Mouse (Mus musculus): ENCODE data around the gene Gm9970. TPM values are rescaled to one million over a fixed set of nuclear protein-coding genes. Genes with fewer than 3 reads are reported as not detected.
A peak's percentile ranks its signal among the peaks of the same experiment; 100 is the strongest.

Gene Gm9970
- polyA plus RNA-seq, 1 experiment from 2014 or later, result 0.50 TPM

DNA sequence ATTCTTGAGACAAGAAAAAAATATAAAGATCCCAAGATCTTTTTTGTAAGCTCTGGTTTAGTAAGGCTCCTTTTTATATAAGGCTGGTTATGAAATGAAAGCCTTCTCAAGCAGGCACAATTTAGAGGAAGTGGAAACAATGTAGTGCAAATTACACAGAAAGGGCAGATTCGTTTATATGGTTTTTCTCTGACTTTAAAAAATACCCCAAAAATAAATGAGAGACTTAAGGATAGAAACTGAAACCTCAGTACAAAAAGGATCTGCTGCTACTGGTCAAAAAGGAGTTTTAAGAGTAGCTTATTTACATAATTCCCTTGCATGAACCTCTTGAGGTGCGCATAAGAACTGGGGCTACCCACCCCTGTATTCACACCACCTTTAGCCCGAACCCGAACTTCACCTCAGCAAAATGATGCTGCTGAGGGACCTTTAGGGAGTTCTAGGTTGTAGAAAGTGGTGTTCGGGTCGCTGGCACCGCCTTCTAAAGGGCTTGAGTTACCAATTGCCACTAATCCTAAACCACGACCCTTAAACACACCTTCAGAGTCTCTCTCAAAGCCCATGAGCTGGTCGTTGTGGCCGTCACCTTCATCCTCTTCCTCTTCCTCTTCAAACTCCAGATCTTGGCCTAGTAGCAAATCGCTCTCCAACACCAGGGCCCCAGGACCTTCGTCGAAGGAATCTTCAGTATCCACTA lies 39.8 kb downstream of the Gm9970 start:
- peaks cover 78% of the 10 kb centered on the region for H3K36me3 ChIP-seq
- no peak for ATAC-seq (ENCODE audit: insufficient number of reproducible peaks, low FRiP score, low TSS enrichment, low read depth)
- H3K9ac ChIP-seq, result peak overlapping the region; percentile 95
- H3K4me1 ChIP-seq, result peaks cover 30% of the 10 kb centered on the region
- peak overlapping the region; percentile 92 for H3K4me3 ChIP-seq
- H3K4me2 ChIP-seq, result peak overlapping the region; percentile 72
- no peaks in the 10 kb centered on the region for H3K27me3 ChIP-seq
- peaks cover 5% of the 10 kb centered on the region; the same call in 1 of the 2 replicates for H3K9me3 ChIP-seq
- peak overlapping the region; percentile 84 for H3K27ac ChIP-seq
- WGBS, result 16% methylated on average over 13 of the region's 13 CpGs

DNA sequence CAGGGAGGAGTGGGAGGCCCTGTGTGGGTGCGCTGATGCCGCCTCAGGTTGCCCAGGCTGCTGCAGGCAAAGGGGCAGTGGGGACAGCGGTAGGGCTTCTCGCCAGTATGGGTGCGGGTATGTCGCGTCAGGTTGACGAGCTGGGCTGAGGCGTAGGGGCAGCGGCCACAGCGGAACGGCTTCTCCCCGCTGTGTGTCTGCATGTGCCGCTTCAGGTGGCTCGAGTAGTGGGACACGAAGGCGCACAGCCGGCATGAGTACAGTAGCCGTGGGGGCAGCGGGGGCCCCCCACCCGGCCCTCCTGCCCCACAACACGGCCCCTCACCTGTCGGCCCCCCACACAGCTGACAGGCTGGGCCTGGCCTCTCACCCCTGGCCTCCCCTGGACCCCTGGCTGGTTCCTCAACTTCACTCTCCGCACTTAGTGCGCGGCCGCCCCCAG lies 40.7 kb downstream of the Gm9970 start:
- H3K4me2 ChIP-seq, result no peak overlapping the region
- peak overlapping the region; percentile 92; the same call in 1 of the 2 replicates for H3K4me3 ChIP-seq
- peaks cover 5% of the 10 kb centered on the region; the same call in 1 of the 2 replicates for H3K9me3 ChIP-seq
- ATAC-seq (ENCODE audit: insufficient number of reproducible peaks, low FRiP score, low TSS enrichment, low read depth), result peak; percentile 3; the same call in 1 of the 2 replicates
- peaks cover 79% of the 10 kb centered on the region for H3K36me3 ChIP-seq
- H3K27me3 ChIP-seq, result no peaks in the 10 kb centered on the region
- H3K4me1 ChIP-seq, result peaks cover 30% of the 10 kb centered on the region
- WGBS, result 89% methylated on average over 27 of the region's 27 CpGs
- H3K27ac ChIP-seq, result no peak overlapping the region
- H3K9ac ChIP-seq, result no peak overlapping the region

DNA sequence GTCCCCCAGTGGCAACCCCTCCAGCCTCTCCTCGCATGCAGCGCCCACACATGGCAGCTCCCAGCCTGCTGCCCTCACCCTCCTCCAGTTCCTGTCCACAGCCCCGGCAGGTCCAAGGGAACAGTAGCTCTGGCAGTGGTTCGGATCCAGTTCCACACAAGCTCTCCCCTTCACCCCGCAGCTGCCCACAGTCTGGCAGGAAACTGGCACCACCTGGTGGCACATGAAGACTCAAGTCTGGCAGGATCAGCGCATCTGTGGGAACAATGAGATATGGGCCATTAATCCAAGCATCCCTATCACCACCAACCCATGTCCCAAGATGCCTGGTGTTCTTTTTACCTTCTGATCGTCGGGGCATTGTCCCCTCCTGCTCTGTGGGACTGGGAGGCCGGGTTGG lies 41.1 kb downstream of the Gm9970 start:
- 83% methylated on average over 9 of the region's 9 CpGs for WGBS

DNA sequence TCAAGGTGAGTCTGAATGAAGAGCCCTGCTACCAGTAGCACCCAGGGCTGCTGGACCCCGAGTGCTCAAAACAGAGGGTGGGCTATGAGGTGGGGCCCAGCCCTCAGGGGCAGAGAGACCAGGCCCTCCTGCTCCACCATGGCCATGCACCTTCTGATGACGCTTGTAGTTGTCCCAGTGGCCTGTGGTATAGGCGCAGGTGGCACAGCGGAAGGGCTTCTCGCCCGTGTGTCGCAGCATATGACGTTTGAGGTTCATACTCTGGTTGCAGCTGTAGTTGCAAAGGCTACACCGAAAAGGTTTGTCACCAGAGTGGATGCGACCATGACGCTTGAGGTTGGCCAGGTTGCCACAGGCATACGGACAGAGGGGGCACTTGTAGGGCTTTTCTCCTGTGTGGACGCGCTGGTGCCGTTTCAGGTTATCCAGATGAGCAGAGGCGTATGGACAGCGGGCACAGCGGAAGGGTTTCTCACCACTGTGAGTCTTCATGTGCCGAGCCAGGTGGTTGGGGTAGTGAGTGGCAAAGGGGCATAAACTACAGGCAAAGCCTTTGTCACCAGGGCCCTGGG lies 41.6 kb downstream of the Gm9970 start:
- H3K9ac ChIP-seq, result no peak overlapping the region
- 90% methylated on average over 19 of the region's 19 CpGs for WGBS
- peaks cover 79% of the 10 kb centered on the region for H3K36me3 ChIP-seq
- no peak for ATAC-seq (ENCODE audit: insufficient number of reproducible peaks, low FRiP score, low TSS enrichment, low read depth)
- peaks cover 36% of the 10 kb centered on the region for H3K4me1 ChIP-seq
- peaks cover 5% of the 10 kb centered on the region; the same call in 1 of the 2 replicates for H3K9me3 ChIP-seq
- no peaks in the 10 kb centered on the region for H3K27me3 ChIP-seq
- no peak overlapping the region for H3K4me3 ChIP-seq
- no peak overlapping the region for H3K4me2 ChIP-seq
- H3K27ac ChIP-seq, result no peak overlapping the region

More for the DNA sequence above, 41.1 kb downstream of the Gm9970 start:
- H3K27me3 ChIP-seq, result no peaks in the 10 kb centered on the region
- H3K27ac ChIP-seq, result no peak overlapping the region
- no peak for ATAC-seq (ENCODE audit: insufficient number of reproducible peaks, low FRiP score, low TSS enrichment, low read depth)
- peaks cover 5% of the 10 kb centered on the region; the same call in 1 of the 2 replicates for H3K9me3 ChIP-seq
- H3K4me3 ChIP-seq, result no peak overlapping the region
- no peak overlapping the region for H3K4me2 ChIP-seq
- peaks cover 79% of the 10 kb centered on the region for H3K36me3 ChIP-seq
- no peak overlapping the region for H3K9ac ChIP-seq
- peaks cover 33% of the 10 kb centered on the region for H3K4me1 ChIP-seq

DNA sequence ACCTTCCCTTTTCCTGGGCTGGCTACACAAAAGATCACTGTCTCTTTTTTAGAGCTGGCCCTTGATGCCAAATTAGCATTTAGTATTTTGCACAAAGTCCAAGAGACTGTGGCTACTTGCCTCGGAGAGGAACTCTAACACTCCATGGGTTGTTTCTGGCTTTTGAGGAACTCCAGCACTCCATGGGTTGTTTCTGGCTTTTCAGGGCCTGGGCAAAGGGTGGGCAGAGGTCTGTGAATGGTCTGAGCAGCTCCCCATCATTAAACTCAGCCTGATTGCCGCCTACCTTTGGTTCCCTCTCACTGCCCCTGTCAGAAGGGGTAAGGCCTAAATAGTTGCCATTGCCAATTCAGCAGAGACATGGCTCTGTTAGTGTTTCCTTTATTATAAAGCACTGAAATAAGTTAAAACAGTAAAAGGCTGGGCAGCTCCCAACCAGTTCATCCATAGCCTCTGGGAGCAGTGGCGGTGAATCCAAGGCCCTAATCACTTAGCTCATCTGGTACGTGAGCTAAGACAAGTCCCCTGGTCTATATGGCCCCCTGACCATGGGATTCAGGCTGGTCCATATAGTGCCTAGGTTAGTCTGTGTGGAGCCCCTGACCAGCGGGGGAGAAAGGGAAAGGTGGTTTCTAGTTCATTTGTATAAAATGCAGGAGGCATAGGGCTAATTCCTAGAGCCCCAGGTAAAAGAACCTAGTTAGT lies 42.3 kb downstream of the Gm9970 start:
- no peak for ATAC-seq (ENCODE audit: insufficient number of reproducible peaks, low FRiP score, low TSS enrichment, low read depth)
- Histone ChIP-seq H3K36me3 (peaks cover 73% of the 10 kb centered on the region), H3K9me3 (peaks cover 5% of the 10 kb centered on the region; the same call in 1 of the 2 replicates), H3K27ac (no peak overlapping the region), H3K27me3 (no peaks in the 10 kb centered on the region), H3K4me3 (no peak overlapping the region), H3K9ac (no peak overlapping the region), H3K4me2 (no peak overlapping the region), H3K4me1 (peaks cover 42% of the 10 kb centered on the region)
- WGBS, result 85% methylated on average over 5 of the region's 5 CpGs

DNA sequence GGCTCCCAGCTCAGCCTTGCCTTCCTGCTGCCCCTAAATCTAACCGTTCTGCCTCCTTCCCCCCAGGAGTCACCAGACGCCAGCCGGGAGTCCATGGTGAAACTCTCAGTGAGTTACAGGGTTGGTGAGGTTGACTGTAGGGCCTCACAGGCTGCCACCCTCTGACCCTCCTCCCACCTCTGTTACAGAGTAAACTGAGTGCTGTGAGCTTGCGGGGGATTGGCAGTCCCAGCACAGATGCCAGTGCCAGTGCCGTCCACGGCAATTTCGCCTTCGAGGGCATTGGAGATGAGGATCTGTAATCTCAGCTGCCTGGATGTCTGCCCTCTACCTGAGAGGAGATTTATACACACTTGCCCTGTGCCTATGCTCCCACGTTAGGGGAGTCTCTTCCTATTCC lies 42.9 kb downstream of the Gm9970 start:
- Histone ChIP-seq H3K4me3 (no peak overlapping the region), H3K9me3 (peaks cover 5% of the 10 kb centered on the region; the same call in 1 of the 2 replicates), H3K4me2 (no peak overlapping the region), H3K27ac (no peak overlapping the region), H3K27me3 (no peaks in the 10 kb centered on the region), H3K4me1 (peaks cover 42% of the 10 kb centered on the region), H3K9ac (no peak overlapping the region), H3K36me3 (peaks cover 67% of the 10 kb centered on the region)
- 78% methylated on average over 9 of the region's 9 CpGs for WGBS
- no peak for ATAC-seq (ENCODE audit: insufficient number of reproducible peaks, low FRiP score, low TSS enrichment, low read depth)

DNA sequence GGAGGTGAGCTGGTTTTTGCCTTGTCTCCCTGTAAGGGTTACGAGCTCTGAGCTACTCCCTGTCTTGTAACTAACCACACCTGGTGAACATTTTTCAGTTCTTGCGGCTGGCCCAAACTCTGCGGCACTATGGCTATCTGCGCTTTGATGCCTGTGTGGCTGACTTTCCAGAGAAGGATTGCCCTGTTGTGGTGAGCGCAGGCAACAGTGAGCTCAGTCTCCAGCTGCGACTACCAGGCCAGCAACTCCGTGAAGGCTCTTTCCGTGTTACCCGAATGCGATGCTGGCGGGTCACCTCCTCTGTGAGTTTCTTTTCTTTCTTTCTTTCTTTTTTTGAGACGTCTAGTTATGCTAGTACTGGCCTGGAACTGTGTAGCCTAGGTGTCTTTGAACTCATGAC lies 44.0 kb downstream of the Gm9970 start:
- no peak for ATAC-seq (ENCODE audit: insufficient number of reproducible peaks, low FRiP score, low TSS enrichment, low read depth)
- 92% methylated on average over 12 of the region's 12 CpGs for WGBS

DNA sequence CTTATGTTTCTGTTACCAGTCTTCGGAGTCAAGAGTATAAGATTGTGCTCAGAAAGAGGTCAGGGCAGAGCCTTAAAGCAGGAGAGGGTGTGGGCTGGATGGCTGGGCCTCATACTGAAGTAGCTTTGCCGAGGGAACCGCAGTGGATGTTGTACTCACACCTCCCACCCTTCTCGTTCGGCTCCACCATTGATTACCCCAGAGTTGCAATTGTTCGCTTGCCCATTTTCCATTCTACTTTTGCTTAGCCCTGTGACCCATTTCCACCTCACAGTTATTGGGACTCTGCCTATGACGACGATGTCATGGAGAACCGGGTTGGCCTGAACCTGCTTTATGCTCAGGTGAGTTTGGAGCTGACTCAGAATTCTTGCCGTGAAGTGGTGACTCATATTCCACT lies 44.8 kb downstream of the Gm9970 start:
- Histone ChIP-seq H3K36me3 (peaks cover 64% of the 10 kb centered on the region), H3K27ac (no peak overlapping the region), H3K4me1 (peaks cover 35% of the 10 kb centered on the region), H3K4me2 (no peak overlapping the region), H3K9me3 (peaks cover 5% of the 10 kb centered on the region; the same call in 1 of the 2 replicates), H3K27me3 (no peaks in the 10 kb centered on the region), H3K9ac (no peak overlapping the region), H3K4me3 (no peak overlapping the region)
- 86% methylated on average over 10 of the region's 10 CpGs for WGBS
- ATAC-seq (ENCODE audit: insufficient number of reproducible peaks, low FRiP score, low TSS enrichment, low read depth), result no peak

More for the DNA sequence above, 44.0 kb downstream of the Gm9970 start:
- Histone ChIP-seq H3K4me1 (peaks cover 35% of the 10 kb centered on the region), H3K27me3 (no peaks in the 10 kb centered on the region), H3K9ac (no peak overlapping the region), H3K4me3 (no peak overlapping the region), H3K9me3 (peaks cover 5% of the 10 kb centered on the region; the same call in 1 of the 2 replicates), H3K27ac (no peak overlapping the region), H3K36me3 (peaks cover 62% of the 10 kb centered on the region), H3K4me2 (no peak overlapping the region)

DNA sequence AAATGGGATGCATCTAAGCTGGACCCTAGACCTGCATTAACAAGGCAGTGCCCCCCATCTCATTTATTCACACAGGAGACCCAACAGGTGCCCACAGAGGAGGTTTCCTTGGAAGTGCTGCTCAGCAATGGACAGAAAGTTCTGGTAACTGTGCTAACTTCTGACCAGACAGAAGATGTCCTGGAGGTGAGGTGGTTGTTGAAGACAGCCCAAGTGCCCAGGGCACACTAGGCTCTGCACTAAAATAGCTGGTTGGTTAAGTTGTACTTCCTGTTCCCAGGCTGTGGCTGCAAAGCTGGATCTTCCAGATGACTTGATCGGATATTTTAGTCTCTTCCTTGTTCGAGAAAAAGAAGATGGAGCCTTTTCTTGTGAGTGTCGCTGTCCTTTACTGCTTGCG lies 45.4 kb downstream of the Gm9970 start:
- Histone ChIP-seq H3K27ac (no peak overlapping the region), H3K9ac (no peak overlapping the region), H3K36me3 (peaks cover 69% of the 10 kb centered on the region), H3K27me3 (no peaks in the 10 kb centered on the region), H3K4me2 (no peak overlapping the region), H3K4me3 (no peak overlapping the region), H3K4me1 (peaks cover 29% of the 10 kb centered on the region), H3K9me3 (peaks cover 5% of the 10 kb centered on the region; the same call in 1 of the 2 replicates)
- 89% methylated on average over 4 of the region's 4 CpGs for WGBS
- ATAC-seq (ENCODE audit: insufficient number of reproducible peaks, low FRiP score, low TSS enrichment, low read depth), result no peak

DNA sequence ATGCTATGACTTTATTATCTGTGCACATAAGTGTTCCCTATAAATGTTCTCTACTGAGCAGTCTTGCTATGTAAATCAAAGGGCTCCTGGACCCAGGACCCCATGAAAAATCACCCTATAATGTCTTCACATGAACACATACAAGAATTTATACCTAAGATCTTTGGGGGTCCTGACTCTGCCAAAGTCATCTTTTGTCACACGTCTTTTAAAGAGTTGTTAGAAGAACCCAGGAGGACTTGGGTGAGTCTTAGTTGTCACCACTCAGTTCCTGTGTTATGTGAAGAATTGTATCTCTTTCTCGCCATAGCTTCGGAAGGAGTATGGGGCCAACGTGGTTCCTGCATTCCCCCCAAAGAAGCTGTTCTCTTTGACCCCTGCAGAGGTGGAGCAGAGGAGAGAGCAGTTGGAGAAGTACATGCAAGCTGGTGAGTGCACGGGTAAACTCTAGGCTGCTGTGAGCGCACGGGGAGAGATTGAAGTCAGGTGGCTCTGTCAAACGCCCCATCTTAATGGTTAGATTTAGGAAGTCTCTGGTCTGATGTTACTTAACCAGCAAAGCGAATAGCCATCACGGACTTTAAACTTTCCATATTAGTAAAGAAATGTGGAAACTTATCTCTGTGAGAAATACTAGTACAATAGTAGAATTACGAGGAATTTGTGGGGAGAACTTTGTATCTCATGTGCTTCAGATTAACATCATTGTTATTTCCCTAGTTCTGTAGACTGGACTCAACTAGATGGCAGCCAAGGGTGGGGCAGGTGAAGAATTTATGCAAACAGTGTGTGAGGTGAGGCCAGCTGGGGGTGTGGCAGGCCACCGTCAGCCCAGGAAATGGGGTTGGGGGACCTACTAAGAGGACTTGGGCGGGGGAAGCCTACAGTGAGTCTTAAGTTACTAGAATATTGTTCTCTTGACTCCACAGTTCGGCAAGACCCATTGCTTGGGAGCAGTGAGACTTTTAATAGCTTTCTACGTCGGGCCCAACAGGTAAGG lies 46.2 kb downstream of the Gm9970 start:
- no peak overlapping the region for H3K9ac ChIP-seq
- peaks cover 70% of the 10 kb centered on the region for H3K36me3 ChIP-seq
- no peaks in the 10 kb centered on the region for H3K9me3 ChIP-seq
- WGBS, result 89% methylated on average over 16 of the region's 16 CpGs
- H3K4me2 ChIP-seq, result peak overlapping the region; percentile 72
- ATAC-seq (ENCODE audit: insufficient number of reproducible peaks, low FRiP score, low TSS enrichment, low read depth), result no peak
- peaks cover 22% of the 10 kb centered on the region for H3K4me1 ChIP-seq
- no peaks in the 10 kb centered on the region for H3K27me3 ChIP-seq
- H3K4me3 ChIP-seq, result no peak overlapping the region; the same call in 1 of the 2 replicates
- H3K27ac ChIP-seq, result no peak overlapping the region
